Mouse (Mus musculus) cerebellum, adult 2 months (tissue): ENCODE measurements at regions not wholly inside any gene's neighbourhood (a gene's known extent, or its start where the extent isn't known, plus 50 kb on each side); places are given as distances from the start of the nearest gene placed in this dataset.

Source experiments
- CTCF ChIP-seq: fragments of 200-500 bp; IDR thresholded peaks from 2 replicates; pipeline ENCODE4 v1.5.1; 2011; ENCODE audit warnings: low read depth, mild to moderate bottlenecking, control low read depth, low read length, moderate library complexity, borderline replicate concordance; ENCODE audit not compliant: insufficient read depth
- POLR2A ChIP-seq: fragments of 200-500 bp; IDR thresholded peaks from 2 replicates; pipeline ENCODE4 v1.6.1; 2011; ENCODE audit warnings: low read length, control low read depth, borderline replicate concordance; ENCODE audit not compliant: insufficient read depth

GRCm38 (mm10) chr14:120854559-120854958 is 56.5 kb upstream of the Ipo5 start:
- TF ChIP-seq CTCF, result no peak
- TF ChIP-seq POLR2A, result no peak
